Mouse (Mus musculus) WW6 (cell line): ENCODE measurements around the gene Zfp941.
A peak's percentile ranks its signal among the peaks of the same experiment; 100 is the strongest.

Source experiments
- DNase-seq: peaks from one replicate; pipeline ENCODE4 v3.0.0-alpha.2; 2013; ENCODE audit warnings: low read depth, low spot score

Gene Zfp941

GRCm38 (mm10) chr7:140821653-140822329 is at the start of gene Zfp941:
Gene Zfp941, minus strand, starts transcription at chr7:140822178.
- DNase-seq: no peak

DNA sequence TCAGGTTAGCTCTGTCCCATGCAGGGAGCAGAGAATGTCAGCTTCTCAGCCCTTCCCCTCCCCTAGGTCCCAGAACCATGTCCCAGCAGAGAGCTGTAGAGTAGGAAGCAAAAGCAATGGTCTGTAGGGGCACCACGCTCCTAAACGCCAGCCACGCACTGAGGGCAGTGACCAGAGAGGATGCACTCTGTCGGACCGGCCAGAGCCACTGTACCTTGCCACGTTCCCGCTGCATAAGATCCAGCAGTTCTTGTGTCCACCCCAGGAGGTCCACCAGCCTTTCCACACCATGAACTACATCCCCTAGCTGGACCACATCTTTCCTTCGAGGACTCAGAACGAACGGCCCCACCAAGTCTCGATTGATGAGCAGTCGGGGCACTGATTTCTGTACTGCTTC is 42.8 kb upstream of the Zfp941 start:
- no peak for DNase-seq

- no peak for DNase-seq
Observed at GRCm38 (mm10) chr7:140860728-140861127, 38.8 kb upstream of the Zfp941 start.

DNA sequence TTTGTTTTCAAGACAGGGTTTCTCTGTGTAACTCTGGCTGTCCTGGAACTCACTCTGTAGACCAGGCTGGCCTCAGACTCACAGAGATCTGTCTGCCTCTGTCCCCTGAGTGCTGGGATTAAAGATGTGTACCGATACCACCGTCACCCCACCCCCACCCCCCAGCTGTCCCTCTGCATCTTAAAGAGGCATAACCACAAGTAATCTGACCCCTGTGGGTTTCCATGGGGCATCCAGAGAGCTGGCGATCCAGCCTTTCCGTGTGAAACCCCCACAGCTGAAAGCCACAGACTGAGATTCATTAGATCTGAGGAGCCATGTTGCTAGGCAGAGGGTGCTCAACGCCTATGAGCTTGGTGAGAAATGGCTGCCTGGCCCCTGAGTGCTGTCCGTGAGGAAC is 38.0 kb upstream of the Zfp941 start:
- DNase-seq: no peak

GRCm38 (mm10) chr7:140858746-140859145 is 36.8 kb upstream of the Zfp941 start:
- no peak for DNase-seq

DNA sequence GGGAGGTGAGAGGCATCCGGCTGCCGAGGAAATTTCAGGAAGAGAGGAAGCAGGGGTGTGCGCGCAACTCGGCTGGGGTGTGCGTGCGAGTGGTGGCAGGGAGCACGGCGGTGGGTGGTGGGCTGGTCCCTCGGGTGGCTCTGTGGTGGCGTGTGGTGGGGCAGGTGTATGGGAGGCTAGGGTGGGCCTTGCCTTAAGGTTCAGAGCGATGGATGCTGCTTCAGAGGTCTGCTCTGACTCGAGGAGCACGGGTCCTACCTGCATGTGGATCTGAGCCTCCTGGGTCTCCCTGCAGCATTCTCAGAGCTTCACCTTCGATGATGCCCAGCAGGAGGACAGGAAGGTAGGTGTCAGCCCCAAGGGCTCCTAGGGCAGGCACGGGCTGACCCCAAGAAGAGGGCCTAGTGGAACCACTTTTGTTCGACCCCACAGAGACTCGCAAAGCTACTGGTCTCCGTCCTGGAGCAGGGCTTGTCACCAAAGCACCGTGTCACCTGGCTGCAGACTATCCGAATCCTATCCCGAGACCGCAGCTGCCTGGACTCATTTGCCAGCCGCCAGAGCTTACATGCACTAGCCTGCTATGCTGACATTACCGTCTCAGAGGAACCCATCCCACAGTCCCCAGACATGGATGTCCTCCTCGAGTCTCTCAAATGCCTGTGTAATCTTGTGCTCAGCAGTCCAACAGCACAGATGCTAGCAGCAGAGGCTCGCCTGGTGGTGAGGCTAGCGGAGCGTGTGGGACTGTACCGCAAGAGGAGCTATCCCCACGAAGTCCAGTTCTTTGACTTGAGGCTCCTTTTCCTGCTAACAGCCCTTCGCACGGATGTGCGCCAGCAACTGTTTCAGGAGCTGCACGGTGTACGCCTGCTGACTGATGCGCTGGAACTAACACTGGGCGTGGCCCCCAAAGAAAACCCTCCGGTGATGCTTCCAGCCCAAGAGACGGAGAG is 35.9 kb upstream of the Zfp941 start, which contains the start of gene Bet1l:
Gene Bet1l, minus strand, starts transcription at position 28 of the 956 bp plus-strand sequence.
- no peak for DNase-seq

- no peak for DNase-seq
Observed at GRCm38 (mm10) chr7:140856785-140857549, 35.0 kb upstream of the Zfp941 start, which contains the start of gene Ric8a. Gene Ric8a, plus strand, starts transcription at chr7:140856957.

- DNase-seq: peak; percentile 79
Observed at GRCm38 (mm10) chr7:140855860-140856784, 34.1 kb upstream of the Zfp941 start, which contains the start of gene Gm45785. Gene Gm45785, minus strand, starts transcription at chr7:140856331.

GRCm38 (mm10) chr7:140855181-140855580 is 33.2 kb upstream of the Zfp941 start:
- no peak for DNase-seq

DNA sequence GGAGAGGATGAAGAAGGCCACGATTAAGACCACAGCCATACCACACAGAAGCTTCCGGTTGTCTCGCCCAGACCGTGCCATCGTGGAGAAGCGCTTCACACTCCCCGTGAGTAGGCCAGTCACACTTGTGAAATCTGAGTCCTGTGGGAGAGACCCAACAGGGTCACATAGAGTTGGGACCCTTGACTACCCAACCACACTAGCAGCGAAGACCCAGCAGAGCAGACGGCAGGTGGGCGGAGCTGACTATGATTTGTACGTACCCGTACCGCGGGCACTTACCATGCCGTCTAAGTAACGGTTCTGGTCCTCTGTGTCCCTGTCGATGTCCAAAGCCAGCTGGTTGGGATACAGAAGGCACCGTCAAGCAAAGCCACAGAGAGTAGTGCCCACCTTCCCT is 32.5 kb upstream of the Zfp941 start:
- no peak for DNase-seq

DNA sequence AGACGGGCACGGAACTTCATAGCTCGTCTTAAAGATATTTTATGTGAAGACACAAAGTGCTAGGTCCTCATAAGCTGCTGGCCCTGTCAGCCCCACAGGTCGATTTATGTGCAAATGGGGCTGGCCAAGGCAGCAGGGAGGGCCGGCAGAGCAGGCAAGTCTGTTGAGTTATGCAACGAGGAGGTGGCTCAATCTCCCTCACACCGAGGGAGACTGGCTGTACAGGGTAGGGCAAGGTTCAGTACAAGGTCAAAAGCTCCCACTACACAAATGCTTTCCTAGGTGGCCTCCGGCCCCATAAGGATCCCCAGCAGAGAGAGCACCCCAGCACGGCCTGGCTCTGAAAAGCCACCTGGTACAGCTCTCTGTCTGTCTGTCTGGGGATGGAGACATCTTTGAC is 31.4 kb upstream of the Zfp941 start:
- DNase-seq: no peak

DNA sequence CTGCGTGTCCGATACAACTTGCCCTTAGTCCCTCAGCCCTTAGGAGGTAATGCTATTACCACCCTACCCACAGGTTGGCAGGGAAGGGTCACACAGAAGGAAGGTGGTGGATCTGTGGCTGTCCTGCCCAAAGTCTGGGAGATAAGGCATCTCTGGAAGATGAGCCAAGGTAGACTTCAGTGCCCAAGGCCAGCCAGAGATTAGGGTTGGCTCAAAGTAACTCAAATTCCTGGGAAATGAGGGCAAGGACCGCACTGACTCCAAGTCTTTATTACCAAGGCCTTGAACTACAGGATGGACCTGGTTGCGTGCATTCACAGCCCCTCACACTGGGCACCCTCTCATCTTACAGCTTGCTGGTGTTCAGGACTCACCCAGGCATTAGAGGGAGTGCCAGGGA is 29.9 kb upstream of the Zfp941 start:
- DNase-seq: no peak

- DNase-seq: no peak
Observed at GRCm38 (mm10) chr7:140848591-140848990, 26.6 kb upstream of the Zfp941 start.

GRCm38 (mm10) chr7:140847755-140848580 is 26.0 kb upstream of the Zfp941 start, which contains the start of gene Odf3:
Gene Odf3, plus strand, starts transcription at chr7:140847805.
- DNase-seq: no peak

GRCm38 (mm10) chr7:140846676-140847075 is 24.7 kb upstream of the Zfp941 start:
- no peak for DNase-seq

- DNase-seq: no peak
Observed at GRCm38 (mm10) chr7:140845683-140846082, 23.7 kb upstream of the Zfp941 start.

DNA sequence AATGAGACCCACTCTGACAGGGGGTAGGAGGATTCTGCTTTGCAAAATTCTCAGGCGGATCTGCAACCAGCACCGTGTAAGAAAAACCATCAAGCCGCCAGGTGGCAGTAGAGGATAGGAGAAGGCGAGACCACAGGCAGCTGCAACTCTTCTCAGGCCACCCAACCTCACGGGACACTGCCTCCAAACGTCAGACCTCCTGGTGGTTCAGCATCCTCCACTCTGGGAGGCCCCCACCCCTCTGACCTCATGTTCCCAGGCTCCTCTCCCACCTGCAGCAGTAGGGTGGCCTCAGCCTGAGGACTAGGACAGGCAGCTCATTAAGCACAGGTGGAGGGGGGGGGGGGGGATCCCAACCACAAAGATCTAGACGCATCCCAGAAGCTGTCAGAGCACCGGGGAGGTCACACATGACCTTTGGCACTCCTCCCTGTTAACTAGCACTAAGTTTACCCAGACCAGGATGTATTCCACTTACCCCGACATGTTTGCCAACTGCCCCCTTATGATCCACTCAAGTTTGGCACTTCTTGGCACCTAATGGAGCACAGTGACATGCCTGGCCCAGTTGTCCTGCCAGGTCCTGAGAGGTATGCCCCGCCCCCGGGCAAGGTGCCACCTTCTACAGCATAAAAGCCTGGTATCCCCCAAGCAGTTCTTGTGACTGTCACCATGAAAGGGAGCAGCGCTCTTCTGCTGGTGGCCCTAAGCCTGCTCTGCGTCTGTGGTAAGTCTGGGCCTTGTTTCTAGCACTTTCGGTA is 23.1 kb upstream of the Zfp941 start, which contains the start of gene Scgb1c1:
Gene Scgb1c1, plus strand, starts transcription at position 643 of the 761 bp plus-strand sequence.
- DNase-seq: no peak

- DNase-seq: no peak
Observed at GRCm38 (mm10) chr7:140843806-140844205, 21.8 kb upstream of the Zfp941 start.
